Mouse (Mus musculus) forebrain, embryonic 12.5 days (tissue): ENCODE measurements around the gene Elf2. TPM values are rescaled to one million over a fixed set of nuclear protein-coding genes. Genes with fewer than 3 reads are reported as not detected.

ENCODE experiments used
- ATAC-seq: fragments of 200-750 bp; cut with Nextera tagmentation; 2 replicates; pipeline ENCODE4 v1.8.0; 2017; ENCODE audit warnings: moderate TSS enrichment; ENCODE audit not compliant: low FRiP score
- H3K27ac ChIP-seq: fragments of 300-500 bp; sonication (generic); 2 replicates; pipeline ENCODE4 v1.5.1; 2016; ENCODE audit warnings: mild to moderate bottlenecking
- H3K27me3 ChIP-seq: fragments of 300-500 bp; sonication (generic); 2 replicates; pipeline ENCODE4 v1.6.1; 2016; ENCODE audit warnings: mild to moderate bottlenecking
- H3K36me3 ChIP-seq: fragments of 300-500 bp; sonication (generic); replicated peaks from 2 replicates; pipeline ENCODE4 v1.6.1; 2016; ENCODE audit warnings: mild to moderate bottlenecking
- H3K4me1 ChIP-seq: fragments of 300-500 bp; sonication (generic); 2 replicates; pipeline ENCODE4 v1.6.1; 2016
- H3K4me2 ChIP-seq: fragments of 300-500 bp; sonication (generic); 2 replicates; pipeline ENCODE4 v1.6.1; 2016; ENCODE audit warnings: mild to moderate bottlenecking, moderate library complexity
- H3K4me3 ChIP-seq: fragments of 300-500 bp; sonication (generic); replicated peaks from 2 replicates; pipeline ENCODE4 v1.5.1; 2016; ENCODE audit warnings: mild to moderate bottlenecking
- H3K9ac ChIP-seq: fragments of 300-500 bp; sonication (generic); 2 replicates; pipeline ENCODE4 v1.6.1; 2016; ENCODE audit warnings: mild to moderate bottlenecking
- H3K9me3 ChIP-seq: fragments of 300-500 bp; sonication (generic); 2 replicates; pipeline ENCODE4 v1.6.1; 2016
- WGBS: fragments of 180-500 bp; shearing (Covaris S2); methylation state at CpG from one replicate; pipeline ENCODE4 v1.1.7; 2016; 5-methylcytosine and 5-hydroxymethylcytosine counted together
- polyA plus RNA-seq: library from polyadenylated mRNA; unstranded; fragments of >200 nt; fragmentation: Nextera tagmentation; extraction: Ambion mirVana; gene quantifications from 2 replicates; pipeline ENCODE4 v1.2.1, GENCODE M21; 2016

Elf2 gene
- polyA plus RNA-seq, 1 experiment from 2014 or later: 43.8 TPM

- H3K27ac ChIP-seq: no peak overlapping the region
- H3K4me3 ChIP-seq: no peak overlapping the region
- H3K9ac ChIP-seq: no peak overlapping the region
- ATAC-seq: no peak
- peaks cover 5% of the 10 kb centered on the region; the same call in 1 of the 2 replicates for H3K36me3 ChIP-seq
- H3K9me3 ChIP-seq: no peaks in the 10 kb centered on the region
- WGBS: 73% methylated on average over 2 of the region's 2 CpGs
- H3K27me3 ChIP-seq: no peaks in the 10 kb centered on the region
- H3K4me2 ChIP-seq: no peak overlapping the region
- no peaks in the 10 kb centered on the region for H3K4me1 ChIP-seq
Observed at GRCm38 (mm10) chr3:51295225-51295624, 45.2 kb downstream of the Elf2 start.

GRCm38 (mm10) chr3:51294251-51294650 is 46.2 kb downstream of the Elf2 start:
- Histone ChIP-seq H3K4me2 (no peak overlapping the region), H3K9me3 (no peaks in the 10 kb centered on the region), H3K27ac (no peak overlapping the region), H3K4me3 (no peak overlapping the region), H3K4me1 (no peaks in the 10 kb centered on the region), H3K27me3 (no peaks in the 10 kb centered on the region), H3K36me3 (peaks cover 5% of the 10 kb centered on the region; the same call in 1 of the 2 replicates), H3K9ac (no peak overlapping the region)
- ATAC-seq: no peak
- WGBS: 42% methylated on average over 2 of the region's 2 CpGs

- Histone ChIP-seq H3K9ac (no peak overlapping the region), H3K27me3 (no peaks in the 10 kb centered on the region), H3K9me3 (no peaks in the 10 kb centered on the region), H3K36me3 (no peaks in the 10 kb centered on the region; the same call in 1 of the 2 replicates), H3K4me2 (no peak overlapping the region), H3K27ac (0 out of 2 replicates have a peak overlapping the region, but pooled peaks have one; percentile 15), H3K4me3 (no peak overlapping the region), H3K4me1 (no peaks in the 10 kb centered on the region)
- ATAC-seq: peak; percentile 57
- WGBS: 55% methylated on average over 11 of the region's 11 CpGs
Observed at GRCm38 (mm10) chr3:51288880-51289821, 51.3 kb downstream of the Elf2 start.

GRCm38 (mm10) chr3:51284375-51284774 is 56.1 kb downstream of the Elf2 start:
- ATAC-seq: no peak

GRCm38 (mm10) chr3:51281727-51282126 is 58.7 kb downstream of the Elf2 start:
- Histone ChIP-seq H3K36me3 (no peaks in the 10 kb centered on the region), H3K4me2 (no peak overlapping the region), H3K9ac (no peak overlapping the region), H3K4me1 (peaks cover 5% of the 10 kb centered on the region), H3K27me3 (no peaks in the 10 kb centered on the region), H3K27ac (no peak overlapping the region), H3K9me3 (no peaks in the 10 kb centered on the region), H3K4me3 (no peak overlapping the region)
- WGBS: 92% methylated on average over 4 of the region's 4 CpGs
- ATAC-seq: no peak

More at GRCm38 (mm10) chr3:51284375-51284774, 56.1 kb downstream of the Elf2 start:
- H3K4me1 ChIP-seq: no peaks in the 10 kb centered on the region
- H3K9ac ChIP-seq: no peak overlapping the region
- no peaks in the 10 kb centered on the region for H3K27me3 ChIP-seq
- H3K4me2 ChIP-seq: no peak overlapping the region
- H3K4me3 ChIP-seq: no peak overlapping the region
- no peaks in the 10 kb centered on the region for H3K9me3 ChIP-seq
- no peaks in the 10 kb centered on the region for H3K36me3 ChIP-seq
- H3K27ac ChIP-seq: no peak overlapping the region
- 79% methylated on average over 1 of the region's 1 CpGs for WGBS

- Histone ChIP-seq H3K9me3 (no peaks in the 10 kb centered on the region), H3K36me3 (no peaks in the 10 kb centered on the region), H3K9ac (no peak overlapping the region), H3K4me3 (no peak overlapping the region), H3K4me2 (no peak overlapping the region), H3K4me1 (peaks cover 13% of the 10 kb centered on the region), H3K27me3 (no peaks in the 10 kb centered on the region), H3K27ac (no peak overlapping the region)
- 77% methylated on average over 4 of the region's 4 CpGs for WGBS
- ATAC-seq: no peak
Observed at GRCm38 (mm10) chr3:51278433-51278832, 62.0 kb downstream of the Elf2 start.

GRCm38 (mm10) chr3:51277201-51278150 is 63.0 kb downstream of the Elf2 start:
- peak overlapping the region; percentile 91 for H3K9ac ChIP-seq
- peak overlapping the region; percentile 95 for H3K4me3 ChIP-seq
- peak overlapping the region; percentile 75 for H3K4me2 ChIP-seq
- peaks cover 13% of the 10 kb centered on the region for H3K4me1 ChIP-seq
- peak overlapping the region; percentile 97 for H3K27ac ChIP-seq
- no peaks in the 10 kb centered on the region for H3K36me3 ChIP-seq
- H3K27me3 ChIP-seq: no peaks in the 10 kb centered on the region
- under 1% methylated on average over 75 of the region's 75 CpGs for WGBS
- H3K9me3 ChIP-seq: no peaks in the 10 kb centered on the region
- ATAC-seq: peak; percentile 67

- Histone ChIP-seq H3K9ac (peak overlapping the region; percentile 91), H3K27me3 (no peaks in the 10 kb centered on the region), H3K4me2 (peak overlapping the region; percentile 75), H3K27ac (peak overlapping the region; percentile 97), H3K9me3 (no peaks in the 10 kb centered on the region), H3K36me3 (no peaks in the 10 kb centered on the region), H3K4me3 (peak overlapping the region; percentile 95), H3K4me1 (peaks cover 13% of the 10 kb centered on the region)
- ATAC-seq: peak; percentile 39
- WGBS: under 1% methylated on average over 83 of the region's 93 CpGs
Observed at GRCm38 (mm10) chr3:51276421-51277111, 63.9 kb downstream of the Elf2 start.

- 1% methylated on average over 33 of the region's 33 CpGs for WGBS
- H3K27ac ChIP-seq: peak overlapping the region; percentile 97
- no peaks in the 10 kb centered on the region for H3K36me3 ChIP-seq
- H3K27me3 ChIP-seq: no peaks in the 10 kb centered on the region
- H3K4me3 ChIP-seq: peak overlapping the region; percentile 95
- peak; percentile 99 for ATAC-seq
- H3K4me2 ChIP-seq: peak overlapping the region; percentile 75
- H3K9me3 ChIP-seq: no peaks in the 10 kb centered on the region
- H3K9ac ChIP-seq: peak overlapping the region; percentile 91
- peaks cover 13% of the 10 kb centered on the region for H3K4me1 ChIP-seq
Observed at GRCm38 (mm10) chr3:51275956-51276398, 64.5 kb downstream of the Elf2 start.

GRCm38 (mm10) chr3:51270069-51270817 is 70.2 kb downstream of the Elf2 start:
- no peak overlapping the region for H3K27ac ChIP-seq
- WGBS: 91% methylated on average over 12 of the region's 12 CpGs
- H3K4me2 ChIP-seq: no peak overlapping the region
- no peak for ATAC-seq
- no peak overlapping the region for H3K4me3 ChIP-seq
- H3K27me3 ChIP-seq: no peaks in the 10 kb centered on the region
- peaks cover 9% of the 10 kb centered on the region for H3K4me1 ChIP-seq
- no peaks in the 10 kb centered on the region for H3K9me3 ChIP-seq
- H3K36me3 ChIP-seq: peaks cover 7% of the 10 kb centered on the region
- no peak overlapping the region for H3K9ac ChIP-seq

- no peak for ATAC-seq
- Histone ChIP-seq H3K4me2 (no peak overlapping the region), H3K9ac (no peak overlapping the region), H3K4me1 (peaks cover 3% of the 10 kb centered on the region; the same call in 1 of the 2 replicates), H3K4me3 (no peak overlapping the region), H3K27me3 (no peaks in the 10 kb centered on the region), H3K9me3 (no peaks in the 10 kb centered on the region), H3K36me3 (peaks cover 25% of the 10 kb centered on the region), H3K27ac (no peak overlapping the region)
- WGBS: 91% methylated on average over 12 of the region's 12 CpGs
Observed at GRCm38 (mm10) chr3:51268434-51268833, 72.0 kb downstream of the Elf2 start.
